Mouse (Mus musculus) adrenal gland, adult 18-20 months (tissue): Measurements from ENCODE around the gene Il22. TPM values are rescaled to one million over a fixed set of nuclear protein-coding genes. Genes with fewer than 3 reads are reported as not detected.
A peak's percentile ranks its signal among the peaks of the same experiment; 100 is the strongest.
"Not testable (repeated sequence)": the region's sequence is repeated elsewhere in the genome, so short reads cannot be mapped to it uniquely, and the experiment has no call there.

Experiments used
- DNase-seq, 2 experiments: peaks; one replicate each; pipeline ENCODE4 v3.0.0; 2021 to 2022; ENCODE audit warnings: low spot score in 2 of 2
- long read RNA-seq, 2 experiments: library from polyadenylated mRNA; stranded (forward); transcript quantifications; one replicate each; pipeline ENCODE4 v2.0.0; 2021
- total RNA-seq, 2 experiments: library from RNA; stranded (reverse); gene quantifications; 1 replicate in 1 of 2; 2 replicates in 1 of 2; pipeline ENCODE4 v1.2.3; 2021

The Il22 gene
- total RNA-seq: not detected
- long read RNA-seq, experiment 1: 0 reads
- long read RNA-seq, experiment 2: 0 reads

DNA sequence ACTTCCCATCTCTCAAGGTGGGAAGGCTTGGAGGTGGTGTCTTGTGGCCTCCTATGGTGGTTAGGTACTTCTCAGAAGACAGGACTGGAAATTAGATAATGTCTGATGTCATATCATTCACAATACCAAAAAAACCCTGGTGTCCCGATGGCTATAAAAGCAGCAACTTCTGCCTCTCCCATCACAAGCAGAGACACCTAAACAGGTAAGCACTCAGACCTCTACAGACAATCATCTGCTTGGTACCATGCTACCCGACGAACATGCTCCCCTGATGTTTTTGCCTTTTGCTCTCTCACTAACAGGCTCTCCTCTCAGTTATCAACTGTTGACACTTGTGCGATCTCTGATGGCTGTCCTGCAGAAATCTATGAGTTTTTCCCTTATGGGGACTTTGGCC lies at the start of gene Il22:
TSS of gene Il22 (plus strand) at position 301 of the 400 bp plus-strand sequence.
- no peak for DNase-seq

- no peak for DNase-seq
Observed at GRCm38 (mm10) chr10:118155932-118156331, 48.8 kb upstream of the Il22 start.

DNA sequence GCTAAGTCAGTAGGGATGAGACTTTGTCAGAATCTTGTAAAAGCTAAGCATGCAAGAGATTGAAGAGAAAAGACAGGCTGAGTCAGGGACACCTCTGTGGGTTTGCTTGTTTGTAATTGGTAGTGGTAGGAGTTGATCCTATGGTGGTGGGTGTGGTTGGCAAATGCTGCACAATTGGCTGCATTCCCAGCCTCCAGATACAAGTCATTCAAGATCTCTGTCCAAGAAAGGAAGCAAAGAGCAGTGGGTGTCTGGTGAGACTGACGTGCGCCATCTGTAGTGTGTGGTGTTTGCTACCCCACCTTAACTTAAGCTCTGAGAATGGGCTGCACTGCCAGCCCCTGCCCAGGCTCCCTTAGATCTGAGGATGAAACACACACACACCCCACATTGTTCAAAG lies 43.6 kb upstream of the Il22 start:
- DNase-seq: no peak

DNA sequence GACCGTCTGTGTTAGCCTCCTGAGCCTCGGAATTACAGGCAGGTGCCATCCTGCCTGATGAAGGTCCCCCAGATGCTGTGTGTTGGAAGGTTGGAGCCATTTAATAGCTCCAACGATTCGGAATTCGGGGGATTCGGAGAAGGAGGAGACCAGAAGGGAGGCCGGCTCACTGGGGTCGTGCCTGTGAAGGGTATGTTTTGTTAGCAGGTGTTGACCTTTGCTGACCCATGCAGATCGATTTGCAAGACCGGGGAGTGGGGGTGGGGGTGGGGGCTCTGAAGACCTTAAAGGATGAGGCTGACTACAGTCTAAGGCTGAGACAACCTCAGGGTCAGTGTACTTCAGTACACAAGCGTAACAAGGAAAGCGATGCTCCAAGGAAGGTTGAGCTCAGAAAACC lies 35.5 kb upstream of the Il22 start:
- no peak for DNase-seq

DNA sequence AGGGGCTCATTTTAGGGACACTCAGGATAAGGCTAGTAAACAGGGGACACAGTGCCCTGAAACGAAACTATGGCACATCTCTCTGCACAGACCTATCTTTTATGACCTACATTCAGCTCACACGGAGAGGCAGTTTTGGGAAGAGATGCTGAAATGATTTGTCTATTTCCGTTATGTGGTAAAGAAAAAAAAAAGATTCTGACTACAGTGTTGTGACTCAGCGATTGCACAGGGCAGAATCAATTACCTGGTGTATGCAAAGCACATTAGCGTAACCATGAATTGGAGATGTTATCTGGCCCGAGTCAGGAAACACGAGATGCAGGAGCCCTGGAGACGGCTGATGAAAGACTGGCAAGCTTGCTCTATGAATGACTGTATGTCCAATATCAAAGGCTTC lies 32.3 kb upstream of the Il22 start:
- DNase-seq: no peak

DNA sequence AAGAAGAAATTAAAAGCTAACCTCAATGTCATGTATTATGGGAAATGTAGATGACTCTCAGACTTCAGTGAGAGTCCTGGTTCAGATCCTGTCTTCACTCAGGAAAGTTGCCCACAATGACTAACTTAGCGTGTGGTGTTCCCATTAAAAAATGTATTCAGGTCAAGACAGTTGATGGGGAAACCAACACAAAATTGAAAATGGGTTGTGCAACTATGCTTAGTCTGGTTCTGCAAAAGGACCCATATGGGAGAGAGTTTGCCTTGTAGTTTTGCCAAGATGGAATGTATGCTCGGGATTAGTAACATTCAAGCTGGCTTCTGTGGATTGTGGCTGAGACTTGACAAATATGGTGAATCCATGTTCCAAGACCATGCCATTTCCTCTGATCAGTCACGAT lies 31.9 kb upstream of the Il22 start:
- no peak for DNase-seq

- DNase-seq: not testable (repeated sequence)
Observed at GRCm38 (mm10) chr10:118175542-118175941, 29.2 kb upstream of the Il22 start.

DNA sequence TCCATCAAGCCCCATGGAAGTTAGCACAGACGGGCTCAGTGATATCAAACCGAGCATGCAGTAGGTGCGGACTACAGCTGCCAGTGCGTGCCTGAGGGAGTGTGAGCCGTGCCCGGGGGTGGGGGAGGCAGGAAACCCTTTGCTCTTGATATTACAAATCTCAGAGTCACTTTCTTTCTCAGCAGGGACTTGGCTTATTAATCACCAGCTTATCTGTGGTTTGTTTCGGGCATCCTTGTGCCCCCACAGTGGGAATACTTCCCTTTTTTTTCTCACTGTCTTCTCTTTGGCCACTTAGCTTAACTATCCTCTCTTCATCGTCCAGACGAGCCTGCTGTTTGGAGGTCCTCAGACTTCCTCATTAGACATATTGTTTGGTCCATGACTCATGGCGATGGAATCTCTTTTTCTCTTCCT lies 26.0 kb upstream of the Il22 start:
- DNase-seq: no peak

DNA sequence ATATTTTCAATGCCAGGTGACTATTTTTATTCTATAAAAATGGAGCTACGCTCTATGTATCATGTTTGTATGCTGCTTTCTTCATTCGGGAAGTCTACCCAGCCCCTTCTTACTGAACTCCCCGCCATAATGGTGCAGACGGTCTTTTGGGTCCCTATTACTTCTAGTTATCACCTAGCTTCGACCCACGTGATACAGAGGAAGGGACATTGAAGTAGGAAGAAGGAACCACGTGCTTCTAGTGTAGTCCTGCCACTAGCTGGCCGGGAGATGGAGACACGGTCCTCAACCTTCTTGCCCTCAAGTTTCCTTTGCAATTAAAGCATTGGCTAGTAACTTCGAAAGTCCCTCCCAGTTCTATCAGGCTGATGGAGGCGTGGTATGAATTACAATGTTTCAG lies 25.5 kb upstream of the Il22 start:
- DNase-seq: no peak

- DNase-seq: not testable (repeated sequence)
Observed at GRCm38 (mm10) chr10:118195150-118195549, 9.6 kb upstream of the Il22 start.

DNA sequence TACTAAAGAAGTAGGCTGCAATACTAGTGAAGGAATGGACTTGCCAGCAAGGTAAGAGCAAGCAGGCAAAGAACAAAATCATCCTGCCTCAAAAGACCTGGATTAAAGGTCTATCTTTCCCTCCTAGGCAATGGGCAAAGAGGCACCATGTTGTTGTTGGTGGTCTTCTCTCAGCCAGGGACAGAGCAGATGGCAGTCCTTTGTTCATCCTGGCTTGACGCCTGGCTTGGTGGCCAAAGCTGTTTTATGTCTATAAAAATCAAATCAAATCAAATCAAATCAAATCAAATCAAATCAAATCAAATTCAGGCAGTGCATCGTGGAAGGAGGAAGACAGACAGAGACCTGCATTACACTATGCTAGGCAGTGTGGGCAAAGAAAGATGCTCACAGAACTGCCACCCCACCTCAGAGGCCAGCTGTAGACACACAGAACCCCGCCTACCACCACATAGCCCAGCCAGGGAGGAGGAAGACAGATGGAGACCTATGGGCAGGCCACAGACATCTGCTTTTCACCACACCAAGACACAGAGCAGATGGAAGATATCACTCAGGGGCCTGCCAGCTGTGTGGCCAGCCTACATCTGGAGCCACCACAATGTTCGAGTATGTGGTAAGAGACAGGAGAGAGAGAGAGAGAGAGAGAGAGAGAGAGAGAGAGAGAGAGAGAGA lies 11.1 kb downstream of the Il22 start:
- not testable (repeated sequence) for DNase-seq

GRCm38 (mm10) chr10:118227629-118228028 lies 22.9 kb downstream of the Il22 start:
- not testable (repeated sequence) for DNase-seq

DNA sequence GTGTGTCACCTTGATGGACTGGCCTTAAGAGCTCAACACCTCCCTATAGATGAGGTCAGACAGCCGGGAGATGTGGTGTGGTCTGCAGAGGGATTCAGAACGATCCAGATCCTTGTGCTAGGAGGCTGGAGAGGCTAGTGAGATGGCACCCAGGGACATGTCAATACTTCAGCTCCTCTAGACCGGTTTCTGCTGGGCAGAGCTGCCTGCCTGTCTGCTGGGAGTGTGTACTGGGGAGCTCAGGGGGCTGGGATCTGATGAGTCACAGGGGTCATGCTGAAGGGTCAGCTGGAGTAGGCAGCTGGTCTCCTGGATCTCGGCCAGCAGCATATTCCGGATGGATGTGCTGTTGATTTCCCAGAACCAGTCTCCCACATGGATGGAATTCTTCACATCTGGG lies 27.9 kb downstream of the Il22 start:
- DNase-seq: not testable (repeated sequence)

GRCm38 (mm10) chr10:118240680-118241079 lies 35.9 kb downstream of the Il22 start, which contains the start of gene Gm32717:
Gm32717 (minus strand) TSS chr10:118240780.
- DNase-seq: not testable (repeated sequence)

- peak in 1 of 2 experiments; percentile 8 for DNase-seq
Observed at GRCm38 (mm10) chr10:118249006-118249595, 44.4 kb downstream of the Il22 start.

DNA sequence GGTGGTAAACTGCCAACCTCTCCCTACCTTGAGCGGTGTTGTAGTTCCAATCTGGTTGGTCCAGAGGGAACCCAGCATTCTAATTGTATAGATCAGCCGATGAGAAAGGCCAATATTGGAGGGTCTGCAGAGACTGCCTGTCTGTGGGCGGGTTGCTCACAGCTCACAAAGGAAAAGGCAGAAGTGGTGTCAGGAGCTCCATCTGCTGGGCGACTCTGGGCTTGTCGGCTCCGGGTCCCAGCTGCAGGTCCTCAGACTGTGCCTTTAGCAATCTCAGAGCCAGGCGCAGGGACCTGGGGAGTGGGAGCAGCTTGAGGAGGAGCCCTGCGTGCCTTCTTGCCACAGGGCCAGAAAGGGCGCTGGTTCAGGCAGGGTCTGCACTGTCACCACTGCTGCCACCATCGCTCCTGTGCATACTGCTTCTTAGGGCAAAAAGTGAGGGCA lies 46.1 kb downstream of the Il22 start:
- DNase-seq: peak in 1 of 2 experiments; percentile 13

- DNase-seq: not testable (repeated sequence)
Observed at GRCm38 (mm10) chr10:118258388-118258787, 53.6 kb downstream of the Il22 start, which contains the start of gene Gm32802. Gm32802 (plus strand) TSS chr10:118258688.

Other genes with a start within 250 kb of the Il22 start
- gene Mdm1, start 63.1 kb upstream of the Il22 start, total RNA-seq: 10 to 100 TPM; 10.9 to 11.4 TPM
- gene Gm32717, start 35.8 kb downstream of the Il22 start, total RNA-seq: under 1 TPM; 0.42 to 0.63 TPM
- under 1 TPM; 0.42 to 0.63 TPM for gene Gm32802, start 53.7 kb downstream of the Il22 start, total RNA-seq
- not detected for gene Iltifb, start 90.1 kb downstream of the Il22 start, total RNA-seq
- gene Gm9040, start 122.0 kb downstream of the Il22 start, total RNA-seq: not detected
- not detected for gene Gm9044, start 127.5 kb downstream of the Il22 start, total RNA-seq
- not detected for gene Gm9045, start 132.9 kb downstream of the Il22 start, total RNA-seq
- not detected for gene Gm9046, start 138.3 kb downstream of the Il22 start, total RNA-seq
- gene Gm9048, start 143.7 kb downstream of the Il22 start, total RNA-seq: not detected
- gene Gm9049, start 149.2 kb downstream of the Il22 start, total RNA-seq: not detected
- not detected for gene Ifng, start 236.1 kb downstream of the Il22 start, total RNA-seq